Mouse (Mus musculus): Measurements from ENCODE around the gene Arf1. TPM values are rescaled to one million over a fixed set of nuclear protein-coding genes. Genes with fewer than 3 reads are reported as not detected.
A peak's percentile ranks its signal among the peaks of the same experiment; 100 is the strongest.

Arf1 gene
- total RNA-seq (2014; rRNA removed) (355 and 372 TPM in 2 replicates), polyA plus RNA-seq (2015; fragmentation: Nextera tagmentation; extraction: Ambion mirVana) (685 and 714 TPM in 2 replicates)

GRCm38 (mm10) chr11:59228122-59228953 lies at the start of gene Arf1:
Gene Arf1 (minus strand): TSS chr11:59228270.
- peak; percentile 98 for DNase-seq

DNA sequence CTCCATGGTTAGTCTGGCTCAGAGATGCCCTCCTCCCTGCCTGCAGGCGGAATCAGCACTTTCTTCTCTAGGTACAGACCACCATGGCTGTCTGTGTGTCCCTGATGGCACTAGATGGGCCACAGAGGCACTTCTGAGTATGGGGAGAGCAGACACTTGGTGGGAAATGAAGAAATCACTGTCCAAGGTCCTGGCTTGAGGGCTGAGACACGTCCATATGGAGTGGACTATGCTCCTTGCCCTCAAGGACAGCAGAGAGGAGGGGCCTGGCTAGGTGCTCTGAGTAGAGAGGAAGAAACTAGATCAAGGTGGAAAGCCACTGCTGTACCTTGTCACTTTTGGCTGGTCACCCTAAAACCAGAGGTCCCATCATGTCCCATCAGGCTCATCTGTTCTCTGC lies 48.8 kb upstream of the Arf1 start:
- no peaks in the 10 kb centered on the region for H3K36me3 ChIP-seq (ENCODE audit: insufficient read depth)
- no peak for DNase-seq
- TF ChIP-seq CTCF (IDR thresholded peaks at IDR 0.05; ENCODE audit: low read depth): no peak
- WGBS: 38% methylated on average over 2 of the region's 2 CpGs
- H3K4me1 ChIP-seq (ENCODE audit: insufficient read depth): no peaks in the 10 kb centered on the region
- H3K9me3 ChIP-seq (ENCODE audit: low read length): no peaks in the 10 kb centered on the region
- ATAC-seq: no peak
- no peak overlapping the region for H3K27ac ChIP-seq (ENCODE audit: low read depth, low read length)
- H3K4me3 ChIP-seq (ENCODE audit: low read depth, low read length): no peak overlapping the region
- no peaks in the 10 kb centered on the region for H3K27me3 ChIP-seq (ENCODE audit: insufficient read depth, low read length)
- H3K9ac ChIP-seq: no peak overlapping the region
- no peak overlapping the region for H3K4me2 ChIP-seq (ENCODE audit: low read depth)

More at GRCm38 (mm10) chr11:59228122-59228953, at the start of gene Arf1:
- Histone ChIP-seq H3K9ac (peak within 1 kb of the TSS; percentile 96), H3K27me3 (ENCODE audit: insufficient read depth, low read length) (no peaks in the 10 kb centered on the region), H3K4me1 (ENCODE audit: insufficient read depth) (peaks cover 31% of the 10 kb centered on the region), H3K36me3 (ENCODE audit: insufficient read depth) (no peaks in the 10 kb centered on the region), H3K27ac (ENCODE audit: low read depth, low read length) (peak within 1 kb of the TSS; percentile 89), H3K4me2 (ENCODE audit: low read depth) (peak within 1 kb of the TSS; percentile 92), H3K9me3 (ENCODE audit: low read length) (no peaks in the 10 kb centered on the region), H3K4me3 (ENCODE audit: low read depth, low read length) (peak within 1 kb of the TSS; percentile 99)
- WGBS: 10% methylated on average over 58 of the region's 59 CpGs
- no peak; the same call in 1 of the 2 replicates for TF ChIP-seq CTCF (IDR thresholded peaks at IDR 0.05; ENCODE audit: low read depth)
- peak; percentile 98 for ATAC-seq

DNA sequence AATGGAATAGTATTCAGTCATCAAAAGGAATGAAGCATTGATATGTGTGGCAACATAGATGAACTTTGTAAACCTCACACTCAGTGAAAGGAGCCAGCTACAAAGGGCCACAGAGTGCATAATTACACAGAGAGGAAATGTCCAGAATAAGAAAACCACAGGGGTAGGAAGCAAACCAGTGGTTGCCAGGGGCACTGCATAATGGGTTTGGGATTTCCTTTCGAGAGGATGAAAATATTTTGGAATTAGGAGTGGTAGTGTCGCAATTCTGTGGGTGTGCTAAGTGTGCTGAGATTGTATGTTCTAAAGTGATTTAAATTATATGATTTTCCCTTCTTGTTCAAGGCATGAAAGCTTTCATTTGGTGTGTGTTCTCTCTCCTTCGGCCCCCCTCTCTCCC lies 46.1 kb upstream of the Arf1 start:
- Histone ChIP-seq H3K27ac (ENCODE audit: low read depth, low read length) (no peak overlapping the region), H3K9me3 (ENCODE audit: low read length) (no peaks in the 10 kb centered on the region), H3K4me3 (ENCODE audit: low read depth, low read length) (no peak overlapping the region), H3K4me2 (ENCODE audit: low read depth) (no peak overlapping the region), H3K4me1 (ENCODE audit: insufficient read depth) (no peaks in the 10 kb centered on the region), H3K9ac (no peak overlapping the region), H3K36me3 (ENCODE audit: insufficient read depth) (no peaks in the 10 kb centered on the region), H3K27me3 (ENCODE audit: insufficient read depth, low read length) (no peaks in the 10 kb centered on the region)
- no peak for TF ChIP-seq CTCF (IDR thresholded peaks at IDR 0.05; ENCODE audit: low read depth)
- ATAC-seq: no peak
- 68% methylated on average over 3 of the region's 3 CpGs for WGBS
- DNase-seq: no peak

GRCm38 (mm10) chr11:59266727-59267126 lies 38.7 kb upstream of the Arf1 start:
- DNase-seq: no peak
- Histone ChIP-seq H3K9ac (no peak overlapping the region), H3K4me3 (ENCODE audit: low read depth, low read length) (no peak overlapping the region), H3K4me1 (ENCODE audit: insufficient read depth) (peaks cover 7% of the 10 kb centered on the region; the same call in 1 of the 2 replicates), H3K9me3 (ENCODE audit: low read length) (no peaks in the 10 kb centered on the region), H3K36me3 (ENCODE audit: insufficient read depth) (no peaks in the 10 kb centered on the region), H3K27ac (ENCODE audit: low read depth, low read length) (no peak overlapping the region), H3K27me3 (ENCODE audit: insufficient read depth, low read length) (no peaks in the 10 kb centered on the region), H3K4me2 (ENCODE audit: low read depth) (no peak overlapping the region)
- no peak for TF ChIP-seq CTCF (IDR thresholded peaks at IDR 0.05; ENCODE audit: low read depth)
- ATAC-seq: no peak
- 23% methylated on average over 6 of the region's 6 CpGs for WGBS

DNA sequence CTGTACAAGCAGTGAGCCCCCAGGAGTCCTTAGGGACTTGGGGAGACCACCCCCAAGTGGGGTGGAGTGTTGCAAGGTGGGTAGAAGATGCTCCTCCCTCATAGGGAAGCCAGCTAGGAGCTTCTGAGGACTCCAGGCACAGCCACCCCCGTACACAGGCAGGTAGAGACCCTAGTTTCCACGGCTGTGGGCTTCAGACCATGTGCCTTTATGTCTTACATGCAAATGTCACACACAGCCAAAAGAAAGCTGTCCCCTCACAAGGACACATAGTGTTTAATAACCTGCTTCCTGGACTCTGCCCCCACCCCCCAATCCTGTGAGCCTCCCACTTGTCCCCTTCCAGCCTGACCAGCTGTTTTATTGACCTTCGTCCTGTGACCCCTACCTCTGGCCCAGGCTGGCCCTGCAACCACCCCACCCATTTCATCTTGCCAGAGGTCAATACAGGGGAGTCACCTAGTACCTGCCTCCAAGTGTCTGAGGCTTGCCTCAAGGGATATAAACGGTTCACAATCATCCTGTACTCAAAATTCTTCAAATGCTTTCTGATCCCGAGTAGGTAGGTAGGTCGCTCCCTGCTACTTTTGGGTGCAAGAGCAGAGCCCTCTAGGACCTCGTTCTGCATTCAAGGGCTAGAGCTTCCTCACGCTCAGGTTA lies 37.2 kb upstream of the Arf1 start:
- Histone ChIP-seq H3K9me3 (ENCODE audit: low read length) (no peaks in the 10 kb centered on the region), H3K36me3 (ENCODE audit: insufficient read depth) (no peaks in the 10 kb centered on the region), H3K4me3 (ENCODE audit: low read depth, low read length) (no peak overlapping the region), H3K4me1 (ENCODE audit: insufficient read depth) (peaks cover 7% of the 10 kb centered on the region; the same call in 1 of the 2 replicates), H3K27ac (ENCODE audit: low read depth, low read length) (no peak overlapping the region), H3K9ac (no peak overlapping the region), H3K4me2 (ENCODE audit: low read depth) (no peak overlapping the region), H3K27me3 (ENCODE audit: insufficient read depth, low read length) (no peaks in the 10 kb centered on the region)
- TF ChIP-seq CTCF (IDR thresholded peaks at IDR 0.05; ENCODE audit: low read depth): no peak
- WGBS: 64% methylated on average over 8 of the region's 8 CpGs
- no peak for DNase-seq
- no peak for ATAC-seq

- Histone ChIP-seq H3K36me3 (ENCODE audit: insufficient read depth) (no peaks in the 10 kb centered on the region), H3K4me1 (ENCODE audit: insufficient read depth) (peaks cover 7% of the 10 kb centered on the region; the same call in 1 of the 2 replicates), H3K27ac (ENCODE audit: low read depth, low read length) (no peak overlapping the region), H3K9ac (peak overlapping the region; percentile 63), H3K27me3 (ENCODE audit: insufficient read depth, low read length) (no peaks in the 10 kb centered on the region), H3K4me3 (ENCODE audit: low read depth, low read length) (peak overlapping the region; percentile 49), H3K9me3 (ENCODE audit: low read length) (no peaks in the 10 kb centered on the region), H3K4me2 (ENCODE audit: low read depth) (peak overlapping the region; percentile 75)
- WGBS: 6% methylated on average over 8 of the region's 8 CpGs
- DNase-seq (no peak), ATAC-seq (no peak)
- no peak for TF ChIP-seq CTCF (IDR thresholded peaks at IDR 0.05; ENCODE audit: low read depth)
Observed at GRCm38 (mm10) chr11:59264593-59264992, 36.5 kb upstream of the Arf1 start.

Measured in forebrain, postnatal 0 days (tissue).